Mouse (Mus musculus) midbrain, postnatal 0 days (tissue): ENCODE measurements at regions not wholly inside any gene's neighbourhood (a gene's known extent, or its start where the extent isn't known, plus 50 kb on each side); places are given as distances from the start of the nearest gene placed in this dataset.

Experiments used
- ATAC-seq: fragments of 200-750 bp; cut with Nextera tagmentation; 2 replicates; pipeline ENCODE4 v1.8.0; 2017; ENCODE audit warnings: moderate number of reproducible peaks, mild to moderate bottlenecking, moderate TSS enrichment, moderate library complexity; ENCODE audit not compliant: low FRiP score
- DNase-seq: peaks from one replicate; pipeline ENCODE4 v3.0.0-alpha.2; 2015; ENCODE audit warnings: low spot score
- H3K27ac ChIP-seq: fragments of 300-500 bp; sonication (generic); 2 replicates; pipeline ENCODE4 v1.5.1; 2014; ENCODE audit warnings: low read depth, mild to moderate bottlenecking, low read length, mixed read lengths
- H3K27me3 ChIP-seq: fragments of 300-500 bp; sonication (generic); 2 replicates; pipeline ENCODE4 v1.6.1; 2014; ENCODE audit warnings: low read length, control low read depth, mixed read lengths; ENCODE audit not compliant: insufficient read depth
- H3K36me3 ChIP-seq: fragments of 300-500 bp; sonication (generic); 2 replicates; pipeline ENCODE4 v1.6.1; 2014; ENCODE audit warnings: low read length, control low read depth, mixed read lengths; ENCODE audit not compliant: insufficient read depth
- H3K4me1 ChIP-seq: fragments of 300-500 bp; sonication (generic); 2 replicates; pipeline ENCODE4 v1.6.1; 2014; ENCODE audit warnings: mild to moderate bottlenecking, control low read depth, antibody characterized with exemption, low read length, mixed read lengths; ENCODE audit not compliant: insufficient read depth
- H3K4me2 ChIP-seq: fragments of 300-500 bp; sonication (generic); 2 replicates; pipeline ENCODE4 v1.6.1; 2014; ENCODE audit warnings: low read depth, mild to moderate bottlenecking, low read length, mixed read lengths; ENCODE audit not compliant: poor library complexity, severe bottlenecking
- H3K4me3 ChIP-seq: fragments of 300-500 bp; sonication (generic); 2 replicates; pipeline ENCODE4 v1.5.1; 2014; ENCODE audit warnings: low read depth, mild to moderate bottlenecking, low read length, moderate library complexity
- H3K9ac ChIP-seq: fragments of 300-500 bp; sonication (generic); replicated peaks from 2 replicates; pipeline ENCODE4 v1.6.1; 2014; ENCODE audit warnings: mild to moderate bottlenecking, low read length, moderate library complexity, mixed read lengths; ENCODE audit not compliant: poor library complexity, severe bottlenecking
- H3K9me3 ChIP-seq: fragments of 300-500 bp; sonication (generic); 2 replicates; pipeline ENCODE4 v1.6.1; 2016; ENCODE audit warnings: low read length, control low read depth
- CTCF ChIP-seq: IDR thresholded peaks from 2 replicates; pipeline ENCODE4 v1.5.1; 2016; ENCODE audit warnings: antibody characterized with exemption, mild to moderate bottlenecking
- WGBS: fragments of 180-500 bp; shearing (Covaris S2); extraction: QIAGEN DNeasy Blood & Tissue Kit; methylation state at CpG from one replicate; pipeline ENCODE4 v1.1.7; 2014; 5-methylcytosine and 5-hydroxymethylcytosine counted together

GRCm38 (mm10) chr14:98647614-98648013 lies 346.5 kb downstream of the Rpl36a-ps1 start:
- DNase-seq = no peak
- H3K27me3 ChIP-seq = no peaks in the 10 kb centered on the region
- H3K4me3 ChIP-seq = no peak overlapping the region
- 80% methylated on average over 4 of the region's 4 CpGs for WGBS
- no peak overlapping the region for H3K4me2 ChIP-seq
- ATAC-seq = no peak
- H3K4me1 ChIP-seq = no peaks in the 10 kb centered on the region
- no peaks in the 10 kb centered on the region for H3K36me3 ChIP-seq
- no peak overlapping the region for H3K27ac ChIP-seq
- no peaks in the 10 kb centered on the region for H3K9me3 ChIP-seq
- TF ChIP-seq CTCF = no peak
- H3K9ac ChIP-seq = no peak overlapping the region

GRCm38 (mm10) chr14:98643756-98644155 lies 350.4 kb downstream of the Rpl36a-ps1 start:
- no peaks in the 10 kb centered on the region for H3K36me3 ChIP-seq
- no peak for DNase-seq
- no peaks in the 10 kb centered on the region for H3K4me1 ChIP-seq
- H3K9me3 ChIP-seq = no peaks in the 10 kb centered on the region
- H3K4me3 ChIP-seq = no peak overlapping the region
- no peak overlapping the region for H3K27ac ChIP-seq
- TF ChIP-seq CTCF = no peak
- WGBS = 71% methylated on average over 1 of the region's 1 CpGs
- H3K4me2 ChIP-seq = no peak overlapping the region
- no peak overlapping the region for H3K9ac ChIP-seq
- no peak for ATAC-seq
- no peaks in the 10 kb centered on the region for H3K27me3 ChIP-seq

GRCm38 (mm10) chr14:98642661-98643331 lies 351.3 kb downstream of the Rpl36a-ps1 start:
- DNase-seq (peak; percentile 57), ATAC-seq (no peak)
- H3K27ac ChIP-seq = no peak overlapping the region
- no peak overlapping the region for H3K4me3 ChIP-seq
- 52% methylated on average over 4 of the region's 4 CpGs for WGBS
- no peak overlapping the region for H3K4me2 ChIP-seq
- no peak for TF ChIP-seq CTCF
- peaks cover 3% of the 10 kb centered on the region; the same call in 1 of the 2 replicates for H3K4me1 ChIP-seq
- no peak overlapping the region for H3K9ac ChIP-seq
- no peaks in the 10 kb centered on the region for H3K9me3 ChIP-seq
- H3K36me3 ChIP-seq = no peaks in the 10 kb centered on the region
- no peaks in the 10 kb centered on the region for H3K27me3 ChIP-seq

GRCm38 (mm10) chr14:98629026-98629425 lies 365.1 kb downstream of the Rpl36a-ps1 start:
- Histone ChIP-seq H3K36me3 (no peaks in the 10 kb centered on the region), H3K27me3 (no peaks in the 10 kb centered on the region), H3K4me3 (no peak overlapping the region), H3K9me3 (no peaks in the 10 kb centered on the region), H3K9ac (no peak overlapping the region), H3K4me1 (no peaks in the 10 kb centered on the region), H3K27ac (no peak overlapping the region), H3K4me2 (no peak overlapping the region)
- ATAC-seq = no peak
- no peak; the same call in 1 of the 2 replicates for TF ChIP-seq CTCF
- 81% methylated on average over 4 of the region's 4 CpGs for WGBS
- no peak for DNase-seq

GRCm38 (mm10) chr14:98626476-98626875 lies 367.6 kb downstream of the Rpl36a-ps1 start:
- ATAC-seq (no peak), DNase-seq (no peak)
- H3K27ac ChIP-seq = no peak overlapping the region
- 47% methylated on average over 7 of the region's 7 CpGs for WGBS
- no peaks in the 10 kb centered on the region for H3K36me3 ChIP-seq
- no peak overlapping the region for H3K4me3 ChIP-seq
- H3K9me3 ChIP-seq = no peaks in the 10 kb centered on the region
- H3K9ac ChIP-seq = no peak overlapping the region
- H3K27me3 ChIP-seq = no peaks in the 10 kb centered on the region
- TF ChIP-seq CTCF = no peak
- no peaks in the 10 kb centered on the region for H3K4me1 ChIP-seq
- H3K4me2 ChIP-seq = no peak overlapping the region

- Histone ChIP-seq H3K27me3 (no peaks in the 10 kb centered on the region), H3K4me2 (no peak overlapping the region), H3K4me1 (no peaks in the 10 kb centered on the region), H3K27ac (no peak overlapping the region), H3K4me3 (no peak overlapping the region), H3K9ac (no peak overlapping the region), H3K36me3 (no peaks in the 10 kb centered on the region), H3K9me3 (no peaks in the 10 kb centered on the region)
- DNase-seq (no peak), ATAC-seq (no peak)
- TF ChIP-seq CTCF = no peak
- WGBS = 88% methylated on average over 4 of the region's 4 CpGs
Measured at GRCm38 (mm10) chr14:98625867-98626266, 368.3 kb downstream of the Rpl36a-ps1 start.
